Mouse (Mus musculus): ENCODE results near the gene Frmd4a.

DNA sequence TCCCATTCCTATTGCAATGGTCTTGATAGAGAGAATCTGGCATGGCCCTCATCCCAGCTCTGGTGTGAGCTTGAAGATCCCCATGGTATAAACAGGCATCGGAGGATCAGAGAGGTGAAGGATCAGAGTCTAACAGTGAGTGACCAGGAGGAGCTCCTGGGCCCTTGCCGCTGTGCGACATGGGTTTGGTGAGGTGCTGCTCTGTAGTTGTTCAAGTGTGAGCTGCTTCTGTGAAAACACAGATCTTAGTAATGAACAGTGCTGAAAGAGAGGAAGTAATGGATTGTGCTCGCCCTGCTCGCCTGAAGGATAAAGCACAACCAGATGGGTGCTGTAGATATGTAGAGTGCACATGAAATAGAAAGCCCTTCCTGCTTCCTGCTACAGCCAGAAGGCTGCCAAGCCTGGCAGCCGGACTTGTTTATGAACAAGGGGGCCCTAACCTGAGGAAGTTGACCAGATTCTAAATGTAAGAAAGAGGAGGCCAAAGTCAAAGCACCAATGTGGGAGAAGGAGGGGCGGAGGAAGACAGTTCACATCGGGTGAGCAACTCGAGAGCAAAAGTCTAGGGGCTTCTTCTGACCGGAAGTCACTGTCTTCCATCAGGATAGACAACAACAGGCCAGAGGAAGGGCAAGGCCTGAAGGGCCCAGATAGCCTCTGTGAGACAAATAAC lies 552.8 kb downstream of the Frmd4a start:
- TF ChIP-seq CTCF (IDR thresholded peaks at IDR 0.05; ENCODE audit: extremely low read depth, insufficient read length, insufficient replicate concordance, low read depth, low read length) (no peak), POLR2A (IDR thresholded peaks at IDR 0.05; ENCODE audit: low read depth, low read length) (no peak)
